In genomic region chr1:187609853-187610230, GRCm38 (mm10) we compare ENCODE assay signal across 8 mouse cellular contexts. TPM values are rescaled to one million over a fixed set of nuclear protein-coding genes. Genes with fewer than 3 reads are reported as not detected.
DNase-seq lines count a peak whose midpoint lies in the region; ATAC-seq lines count a peak whose summit lies in the region.

No protein-coding gene starts in this region.

- H3K9me3 ChIP-seq in neural tube, embryonic 11.5 days (ENCODE audit: control insufficient read depth, low read length), result no peaks in the 10 kb centered on the region
- no peaks in the 10 kb centered on the region for H3K9me3 ChIP-seq in midbrain, embryonic 11.5 days (ENCODE audit: control insufficient read depth, low read length)

- peak; percentile 29 for DNase-seq in neural tube, embryonic 11.5 days (ENCODE audit: low spot score)
- no peak for DNase-seq in neural tube, embryonic 10.5 days (ENCODE audit: extremely low spot score, low spot score)
- DNase-seq in heart, adult 18-20 months, result peak; percentile 18 to 61
- peak; percentile 73 for DNase-seq in kidney, adult 18-20 months
- DNase-seq in midbrain, embryonic 11.5 days (ENCODE audit: low spot score, missing footprints), result no peak
- DNase-seq in natural killer cell, adult 2 months (ENCODE audit: low spot score in 2 of 2), result no peak
- no peak for DNase-seq in right cerebral cortex, postnatal 25 days
- DNase-seq in spleen, postnatal 4 days (ENCODE audit: low spot score in 2 of 2), result no peak

- peaks cover 20% of the 10 kb centered on the region for H3K4me1 ChIP-seq in neural tube, embryonic 11.5 days (ENCODE audit: control insufficient read depth, insufficient read depth, low read length)
- peaks cover 28% of the 10 kb centered on the region for H3K4me1 ChIP-seq in midbrain, embryonic 11.5 days (ENCODE audit: control insufficient read depth, insufficient read depth, low read length)

- no peaks in the 10 kb centered on the region for H3K36me3 ChIP-seq in neural tube, embryonic 11.5 days (ENCODE audit: control insufficient read depth, insufficient read depth, low read length)
- H3K36me3 ChIP-seq in midbrain, embryonic 11.5 days (ENCODE audit: control insufficient read depth, insufficient read depth, low read length), result no peaks in the 10 kb centered on the region

- peak overlapping the region; percentile 83 for H3K4me2 ChIP-seq in neural tube, embryonic 11.5 days (ENCODE audit: low read depth)
- H3K4me2 ChIP-seq in midbrain, embryonic 11.5 days, result peak overlapping the region; percentile 84

- no peak overlapping the region for H3K9ac ChIP-seq in neural tube, embryonic 11.5 days (ENCODE audit: low read length)
- no peak overlapping the region for H3K9ac ChIP-seq in midbrain, embryonic 11.5 days (ENCODE audit: low read length)

- ATAC-seq in neural tube, embryonic 11.5 days (ENCODE audit: insufficient read depth, low FRiP score, low TSS enrichment), result peak; percentile 3; the same call in 1 of the 2 replicates
- ATAC-seq in midbrain, embryonic 11.5 days (ENCODE audit: low FRiP score), result no peak

- 3% methylated on average over 16 of the region's 16 CpGs for WGBS in neural tube, embryonic 11.5 days
- 0% methylated on average over 16 of the region's 16 CpGs for WGBS in midbrain, embryonic 11.5 days

- H3K27me3 ChIP-seq in neural tube, embryonic 11.5 days (ENCODE audit: control insufficient read depth, insufficient read depth, low read length), result peaks cover 68% of the 10 kb centered on the region
- H3K27me3 ChIP-seq in midbrain, embryonic 11.5 days (ENCODE audit: control insufficient read depth, insufficient read depth, low read length), result peaks cover 69% of the 10 kb centered on the region

- H3K27ac ChIP-seq in neural tube, embryonic 11.5 days (ENCODE audit: low read depth, low read length), result no peak overlapping the region
- H3K27ac ChIP-seq in midbrain, embryonic 11.5 days (ENCODE audit: low read depth, low read length), result no peak overlapping the region

- H3K4me3 ChIP-seq in neural tube, embryonic 11.5 days (ENCODE audit: low read depth, low read length), result peak overlapping the region; percentile 42
- H3K4me3 ChIP-seq in midbrain, embryonic 11.5 days (ENCODE audit: low read depth, low read length), result peak overlapping the region; percentile 44

RNA-seq across cellular contexts. Expression of gene Esrrg, which starts 1.3 kb away (rescaled TPM):
- polyA plus RNA-seq in neural tube, embryonic 11.5 days (2014; fragmentation: Nextera tagmentation; extraction: Ambion mirVana), result 12.5 and 12.7 TPM in 2 replicates
- 10 to 100 TPM; 45.3 to 57.9 TPM for total RNA-seq in heart, adult 18-20 months (2021)
- polyA plus RNA-seq in midbrain, embryonic 11.5 days (2014; fragmentation: Nextera tagmentation; extraction: Ambion mirVana), result 5.9 and 7.5 TPM in 2 replicates

Comparison
In these comparisons a context has a peak if more than half of its experiments do, and no peak if none do; other contexts are left out.
1. DNase-seq: peak in neural tube, embryonic 11.5 days (single experiment), heart, adult 18-20 months (2 of 2) and kidney, adult 18-20 months (single experiment); none in neural tube, embryonic 10.5 days (single experiment), midbrain, embryonic 11.5 days (single experiment), natural killer cell, adult 2 months (0 of 2), right cerebral cortex, postnatal 25 days (single experiment) and spleen, postnatal 4 days (0 of 2).